Mouse (Mus musculus) midbrain, postnatal 0 days (tissue): ENCODE data around the gene Tenm4. TPM values are rescaled to one million over a fixed set of nuclear protein-coding genes. Genes with fewer than 3 reads are reported as not detected.

ENCODE experiments used
- ATAC-seq: fragments of 200-750 bp; cut with Nextera tagmentation; 2 replicates; pipeline ENCODE4 v1.8.0; 2017; ENCODE audit warnings: moderate number of reproducible peaks, mild to moderate bottlenecking, moderate TSS enrichment, moderate library complexity; ENCODE audit not compliant: low FRiP score
- DNase-seq: peaks from one replicate; pipeline ENCODE4 v3.0.0-alpha.2; 2015; ENCODE audit warnings: low spot score
- H3K27ac ChIP-seq: fragments of 300-500 bp; sonication (generic); 2 replicates; pipeline ENCODE4 v1.5.1; 2014; ENCODE audit warnings: low read depth, mild to moderate bottlenecking, low read length, mixed read lengths
- H3K27me3 ChIP-seq: fragments of 300-500 bp; sonication (generic); 2 replicates; pipeline ENCODE4 v1.6.1; 2014; ENCODE audit warnings: low read length, control low read depth, mixed read lengths; ENCODE audit not compliant: insufficient read depth
- H3K36me3 ChIP-seq: fragments of 300-500 bp; sonication (generic); 2 replicates; pipeline ENCODE4 v1.6.1; 2014; ENCODE audit warnings: low read length, control low read depth, mixed read lengths; ENCODE audit not compliant: insufficient read depth
- H3K4me1 ChIP-seq: fragments of 300-500 bp; sonication (generic); 2 replicates; pipeline ENCODE4 v1.6.1; 2014; ENCODE audit warnings: mild to moderate bottlenecking, control low read depth, antibody characterized with exemption, low read length, mixed read lengths; ENCODE audit not compliant: insufficient read depth
- H3K4me2 ChIP-seq: fragments of 300-500 bp; sonication (generic); 2 replicates; pipeline ENCODE4 v1.6.1; 2014; ENCODE audit warnings: low read depth, mild to moderate bottlenecking, low read length, mixed read lengths; ENCODE audit not compliant: poor library complexity, severe bottlenecking
- H3K4me3 ChIP-seq: fragments of 300-500 bp; sonication (generic); 2 replicates; pipeline ENCODE4 v1.5.1; 2014; ENCODE audit warnings: low read depth, mild to moderate bottlenecking, low read length, moderate library complexity
- H3K9ac ChIP-seq: fragments of 300-500 bp; sonication (generic); replicated peaks from 2 replicates; pipeline ENCODE4 v1.6.1; 2014; ENCODE audit warnings: mild to moderate bottlenecking, low read length, moderate library complexity, mixed read lengths; ENCODE audit not compliant: poor library complexity, severe bottlenecking
- H3K9me3 ChIP-seq: fragments of 300-500 bp; sonication (generic); 2 replicates; pipeline ENCODE4 v1.6.1; 2016; ENCODE audit warnings: low read length, control low read depth
- CTCF ChIP-seq: IDR thresholded peaks from 2 replicates; pipeline ENCODE4 v1.5.1; 2016; ENCODE audit warnings: antibody characterized with exemption, mild to moderate bottlenecking
- WGBS: fragments of 180-500 bp; shearing (Covaris S2); extraction: QIAGEN DNeasy Blood & Tissue Kit; methylation state at CpG from one replicate; pipeline ENCODE4 v1.1.7; 2014; 5-methylcytosine and 5-hydroxymethylcytosine counted together
- polyA plus RNA-seq: library from polyadenylated mRNA; unstranded; fragments of >200 nt; fragmentation: Nextera tagmentation; extraction: Ambion mirVana; gene quantifications from 2 replicates; pipeline ENCODE4 v1.2.1, GENCODE M21; 2015
- total RNA-seq: library from RNA; depleted of rRNA; stranded (reverse); fragments of >200 nt; gene quantifications from 2 replicates; pipeline ENCODE4 v1.2.3, GENCODE M21; 2014

Gene Tenm4
- total and polyA plus RNA-seq, 2 experiments from 2014 or later = 35.9 to 56.0 TPM

- no peak for DNase-seq
- no peak overlapping the region for H3K4me3 ChIP-seq
- H3K9ac ChIP-seq = no peak overlapping the region
- no peaks in the 10 kb centered on the region for H3K27me3 ChIP-seq
- no peaks in the 10 kb centered on the region for H3K4me1 ChIP-seq
- 74% methylated on average over 5 of the region's 5 CpGs for WGBS
- no peak for ATAC-seq
- H3K36me3 ChIP-seq = no peaks in the 10 kb centered on the region
- no peak overlapping the region for H3K4me2 ChIP-seq
- TF ChIP-seq CTCF = no peak
- no peak overlapping the region for H3K27ac ChIP-seq
- H3K9me3 ChIP-seq = no peaks in the 10 kb centered on the region
Measured at GRCm38 (mm10) chr7:96531954-96532737, 361.1 kb downstream of the Tenm4 start.

GRCm38 (mm10) chr7:96532804-96533400 lies 361.9 kb downstream of the Tenm4 start:
- TF ChIP-seq CTCF = no peak

DNA sequence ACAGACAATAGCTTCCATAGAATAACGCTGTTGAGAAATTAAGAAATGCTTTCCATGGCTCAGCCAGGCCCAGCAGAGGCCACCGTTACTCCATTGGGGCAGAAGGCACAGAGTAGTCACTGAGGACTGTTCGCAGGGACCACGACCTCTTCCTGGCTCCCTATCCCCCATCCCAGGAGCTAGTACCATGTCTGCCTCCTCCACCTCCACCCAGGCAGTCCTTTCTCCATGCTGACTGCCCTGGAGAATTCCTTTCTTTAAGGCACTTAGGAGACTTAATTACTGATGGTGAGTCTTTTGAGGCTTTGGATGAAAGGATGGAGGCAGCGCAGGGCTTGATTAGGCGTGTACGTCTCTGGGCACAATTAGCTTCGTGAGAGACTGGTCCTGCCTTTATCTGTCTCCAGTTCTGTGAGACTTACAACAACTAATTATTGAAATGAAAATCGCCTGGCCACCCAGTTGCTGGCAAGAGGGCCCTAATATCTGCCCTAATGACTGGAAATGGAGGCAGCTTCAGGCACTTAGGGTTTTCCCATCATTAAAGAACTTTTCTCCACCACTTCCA lies 365.4 kb downstream of the Tenm4 start:
- H3K9me3 ChIP-seq = no peaks in the 10 kb centered on the region
- H3K4me1 ChIP-seq = no peaks in the 10 kb centered on the region
- no peak overlapping the region for H3K4me3 ChIP-seq
- DNase-seq = no peak
- ATAC-seq = no peak
- H3K27me3 ChIP-seq = no peaks in the 10 kb centered on the region
- no peak overlapping the region for H3K4me2 ChIP-seq
- no peak for TF ChIP-seq CTCF
- H3K9ac ChIP-seq = no peak overlapping the region
- 54% methylated on average over 9 of the region's 9 CpGs for whole genome bisulfite sequencing
- no peaks in the 10 kb centered on the region for H3K36me3 ChIP-seq
- no peak overlapping the region for H3K27ac ChIP-seq

More at GRCm38 (mm10) chr7:96532804-96533400, 361.9 kb downstream of the Tenm4 start:
- no peak overlapping the region for H3K27ac ChIP-seq
- WGBS = 91% methylated on average over 5 of the region's 5 CpGs
- no peak for DNase-seq
- no peak for ATAC-seq
- no peaks in the 10 kb centered on the region for H3K27me3 ChIP-seq
- H3K36me3 ChIP-seq = no peaks in the 10 kb centered on the region
- H3K4me3 ChIP-seq = no peak overlapping the region
- no peak overlapping the region for H3K9ac ChIP-seq
- no peaks in the 10 kb centered on the region for H3K9me3 ChIP-seq
- no peak overlapping the region for H3K4me2 ChIP-seq
- no peaks in the 10 kb centered on the region for H3K4me1 ChIP-seq

DNA sequence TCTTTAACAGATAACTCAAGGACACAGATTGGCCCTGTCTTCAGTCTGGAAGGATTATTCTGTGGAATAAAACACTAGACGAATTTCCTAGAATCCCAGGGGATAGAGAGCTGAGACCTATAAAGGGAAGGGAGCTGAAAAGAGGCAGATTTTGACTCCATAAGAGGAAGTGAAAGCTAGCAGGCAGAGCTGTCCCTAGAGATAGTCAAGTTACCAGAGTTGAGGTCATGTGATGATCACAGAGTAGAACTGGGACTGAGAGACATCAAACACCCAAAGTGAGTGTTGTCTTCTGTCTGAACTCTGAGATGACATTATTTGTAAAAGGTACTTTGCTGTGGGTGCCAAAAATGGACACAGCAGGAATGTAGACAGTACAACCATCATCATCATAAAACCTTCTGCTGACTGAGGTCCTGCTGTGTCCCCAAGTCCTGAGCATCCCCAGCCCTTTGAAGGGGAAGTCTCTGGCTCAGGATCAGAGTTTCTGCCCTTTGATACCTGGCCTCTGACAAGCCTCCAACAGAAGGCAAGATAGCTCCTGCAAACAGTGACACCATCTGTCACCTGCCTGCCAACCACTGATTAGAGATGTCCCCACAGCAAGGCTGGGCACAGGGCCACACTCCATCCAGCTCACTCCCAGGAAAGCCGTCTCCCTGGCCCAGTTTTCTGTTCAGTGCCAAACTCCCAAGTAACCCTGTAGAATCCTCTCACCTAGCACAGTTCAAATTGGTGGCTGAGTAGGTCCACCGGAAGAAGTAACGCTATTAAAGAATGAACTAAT lies 368.4 kb downstream of the Tenm4 start:
- DNase-seq (peak; percentile 61), ATAC-seq (no peak)
- no peak overlapping the region for H3K4me3 ChIP-seq
- 82% methylated on average over 4 of the region's 4 CpGs for WGBS
- no peaks in the 10 kb centered on the region for H3K4me1 ChIP-seq
- no peaks in the 10 kb centered on the region for H3K27me3 ChIP-seq
- no peaks in the 10 kb centered on the region for H3K9me3 ChIP-seq
- TF ChIP-seq CTCF = no peak
- no peak overlapping the region for H3K27ac ChIP-seq
- no peak overlapping the region for H3K9ac ChIP-seq
- no peaks in the 10 kb centered on the region for H3K36me3 ChIP-seq
- no peak overlapping the region for H3K4me2 ChIP-seq

- whole genome bisulfite sequencing = 81% methylated on average over 7 of the region's 7 CpGs
- DNase-seq (no peak), ATAC-seq (no peak)
- Histone ChIP-seq H3K9ac (no peak overlapping the region), H3K27ac (no peak overlapping the region), H3K4me2 (no peak overlapping the region), H3K36me3 (no peaks in the 10 kb centered on the region), H3K9me3 (no peaks in the 10 kb centered on the region), H3K4me3 (no peak overlapping the region), H3K27me3 (no peaks in the 10 kb centered on the region), H3K4me1 (no peaks in the 10 kb centered on the region)
- no peak for TF ChIP-seq CTCF
Measured at GRCm38 (mm10) chr7:96540458-96541096, 369.5 kb downstream of the Tenm4 start.
